Mouse (Mus musculus): ENCODE results near the gene Ccdc115. TPM values are rescaled to one million over a fixed set of nuclear protein-coding genes. Genes with fewer than 3 reads are reported as not detected.

Gene Ccdc115
- total RNA-seq (2023), result 20.9 TPM

GRCm38 (mm10) chr1:34439215-34439960, at the start of gene Ccdc115, which contains the start of gene Imp4:
Gene Ccdc115 (minus strand): TSS chr1:34439672.
Gene Imp4 (plus strand): TSS chr1:34439851.

GRCm38 (mm10) chr1:34459284-34460060, 20.0 kb upstream of the Ccdc115 start, which contains the start of gene Ptpn18:
Gene Ptpn18 (plus strand): TSS chr1:34459762.

Other genes with a start within 250 kb of the Ccdc115 start
- 92.8 TPM for gene Imp4, start 179 bp upstream of the Ccdc115 start, total RNA-seq (2023)
- 190 TPM for gene Ptpn18, start 20.1 kb upstream of the Ccdc115 start, total RNA-seq (2023)
- not detected for gene Prss39, start 58.7 kb upstream of the Ccdc115 start, total RNA-seq (2023)
- gene Cfc1, start 96.0 kb upstream of the Ccdc115 start, total RNA-seq (2023), result not detected
- not detected for gene Prss40, start 121.3 kb upstream of the Ccdc115 start, total RNA-seq (2023)
- not detected for gene Amer3, start 140.0 kb upstream of the Ccdc115 start, total RNA-seq (2023)